Mouse (Mus musculus): ENCODE results near the gene Sema4b. TPM values are rescaled to one million over a fixed set of nuclear protein-coding genes. Genes with fewer than 3 reads are reported as not detected.

The Sema4b gene
- total and polyA plus RNA-seq, 3 experiments, result 10.9 to 17.3 TPM; not detected in 1

DNA sequence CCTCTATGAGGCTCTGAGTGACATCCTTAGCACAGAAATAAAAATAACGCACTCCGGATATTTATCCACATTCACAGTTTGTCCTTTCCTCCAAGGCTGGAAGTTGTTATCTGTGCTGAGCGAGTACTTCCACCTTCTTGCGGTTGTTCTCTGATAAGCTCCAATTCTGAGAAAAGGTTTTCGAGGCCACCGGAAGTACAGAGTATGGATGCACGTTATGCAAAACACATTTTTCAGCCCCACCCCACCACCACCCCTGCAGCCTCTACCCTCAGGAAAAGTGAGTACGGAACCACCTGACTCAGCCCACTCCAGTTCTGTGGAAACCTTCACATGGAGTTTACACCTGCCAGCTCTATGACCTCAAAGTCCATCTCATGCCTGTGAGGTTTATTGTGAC, 40.6 kb upstream of the Sema4b start (continued):
- TF ChIP-seq CTCF (IDR thresholded peaks at IDR 0.05 in 2 of 3, conservative IDR thresholded peaks at IDR 0.05 in 1 of 3; ENCODE audit: control insufficient read depth in 1 of 3, insufficient read depth in 1 of 3, low read depth in 2 of 3, low read length in 3 of 3, poor library complexity in 1 of 3, severe bottlenecking in 1 of 3) (no peak), MXI1 (IDR thresholded peaks at IDR 0.05; ENCODE audit: low read depth, low read length) (peak; percentile 75), USF2 (IDR thresholded peaks at IDR 0.05; ENCODE audit: borderline replicate concordance in 1 of 2, insufficient read depth in 1 of 2, low read depth in 1 of 2, low read length in 2 of 2) (no peak), HCFC1 (IDR thresholded peaks at IDR 0.05; ENCODE audit: low read depth, low read length) (peak; percentile 61; the same call in 1 of the 2 replicates), NELFE (IDR thresholded peaks at IDR 0.05; ENCODE audit: low read depth, low read length) (peak; percentile 36; the same call in 1 of the 2 replicates), MAFK (IDR thresholded peaks at IDR 0.05; ENCODE audit: borderline replicate concordance, low read depth, low read length) (peak; percentile 33; the same call in 1 of the 2 replicates), RAD21 (IDR thresholded peaks at IDR 0.05; ENCODE audit: low read depth, low read length) (no peak), ELF1 (IDR thresholded peaks at IDR 0.05; ENCODE audit: low read depth, low read length) (peak; percentile 63), ZNF384 (IDR thresholded peaks at IDR 0.05; ENCODE audit: low read depth, low read length) (peak; percentile 48), POLR2AphosphoS5 (IDR thresholded peaks at IDR 0.05; ENCODE audit: borderline replicate concordance, low read depth, low read length) (no peak), ZC3H11A (IDR thresholded peaks at IDR 0.05; ENCODE audit: low read depth, low read length) (no peak), ETS1 (IDR thresholded peaks at IDR 0.05; ENCODE audit: low read depth, low read length) (peak; percentile 96), KAT2A (conservative IDR thresholded peaks at IDR 0.05; ENCODE audit: low read depth, low read length) (no peak), NRF1 (IDR thresholded peaks at IDR 0.05; ENCODE audit: insufficient read depth, low read depth, low read length, poor library complexity, severe bottlenecking) (no peak), POLR2A (IDR thresholded peaks at IDR 0.05; ENCODE audit: control insufficient read depth in 1 of 2, insufficient read depth in 1 of 2, low read depth in 1 of 2, low read length in 2 of 2, poor library complexity in 1 of 2) (peak in 1 of 2 experiments; percentile 57; a peak in 2 of 4 replicates), CHD2 (IDR thresholded peaks at IDR 0.05; ENCODE audit: low read length) (no peak)

DNA sequence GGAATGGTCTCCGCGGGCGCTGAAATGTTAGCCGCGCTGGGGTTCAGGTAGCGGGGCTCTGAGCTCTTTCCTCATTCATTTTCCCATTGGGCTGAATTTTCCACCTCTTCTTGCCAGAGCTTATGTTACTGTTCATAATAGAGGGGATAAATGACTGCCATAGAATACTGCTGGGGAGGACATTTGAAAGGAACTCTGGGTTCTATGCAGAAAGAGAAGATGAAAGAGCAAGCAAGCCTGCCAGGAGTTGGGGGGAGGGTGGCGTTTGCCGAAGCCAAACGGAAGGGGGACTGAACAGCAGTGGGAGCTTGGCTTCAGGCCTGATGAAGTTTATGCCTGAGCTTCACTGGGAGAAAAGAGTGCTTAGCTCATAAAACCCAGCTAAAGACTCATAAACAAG, 37.3 kb upstream of the Sema4b start:
- no peaks in the 10 kb centered on the region for H3K27me3 ChIP-seq (ENCODE audit: control insufficient read depth in 1 of 2, insufficient read depth in 2 of 2, low read length in 2 of 2)
- no peak for TF ChIP-seq MAZ (IDR thresholded peaks at IDR 0.05; ENCODE audit: low read depth, low read length)
- no peak for TF ChIP-seq POLR2AphosphoS5 (IDR thresholded peaks at IDR 0.05; ENCODE audit: borderline replicate concordance, low read depth, low read length)
- TF ChIP-seq POLR2AphosphoS2 (IDR thresholded peaks at IDR 0.05; ENCODE audit: low read length), result no peak
- TF ChIP-seq ETS1 (IDR thresholded peaks at IDR 0.05; ENCODE audit: low read depth, low read length), result no peak
- no peak for TF ChIP-seq RCOR1 (IDR thresholded peaks at IDR 0.05; ENCODE audit: low read depth, low read length)
- TF ChIP-seq ZNF384 (IDR thresholded peaks at IDR 0.05; ENCODE audit: low read depth, low read length), result no peak
- TF ChIP-seq HCFC1 (IDR thresholded peaks at IDR 0.05; ENCODE audit: low read depth, low read length), result no peak
- no peak for TF ChIP-seq ZMIZ1 (IDR thresholded peaks at IDR 0.05; ENCODE audit: low read depth, low read length)
- no peak for TF ChIP-seq SIN3A (IDR thresholded peaks at IDR 0.05; ENCODE audit: low read length)
- no peak for TF ChIP-seq MYC (IDR thresholded peaks at IDR 0.05; ENCODE audit: low read depth, low read length)
- TF ChIP-seq TAL1 (IDR thresholded peaks at IDR 0.05; ENCODE audit: low read length), result no peak
- no peak for TF ChIP-seq USF2 (IDR thresholded peaks at IDR 0.05; ENCODE audit: borderline replicate concordance in 1 of 2, insufficient read depth in 1 of 2, low read depth in 1 of 2, low read length in 2 of 2)
- TF ChIP-seq MXI1 (IDR thresholded peaks at IDR 0.05; ENCODE audit: low read depth, low read length), result no peak
- TF ChIP-seq ELF1 (IDR thresholded peaks at IDR 0.05; ENCODE audit: low read depth, low read length), result no peak
- no peak for TF ChIP-seq MAX (IDR thresholded peaks at IDR 0.05; ENCODE audit: low read length)
- no peak for TF ChIP-seq BHLHE40 (IDR thresholded peaks at IDR 0.05; ENCODE audit: borderline replicate concordance, low read depth, low read length)
- TF ChIP-seq TBP (IDR thresholded peaks at IDR 0.05; ENCODE audit: low read depth, low read length), result no peak
- TF ChIP-seq CHD1 (IDR thresholded peaks at IDR 0.05; ENCODE audit: low read depth, low read length), result no peak
- no peak for TF ChIP-seq KAT2A (conservative IDR thresholded peaks at IDR 0.05; ENCODE audit: low read depth, low read length)

More for the DNA sequence above, 37.3 kb upstream of the Sema4b start:
- Histone ChIP-seq H3K79me2 (ENCODE audit: control insufficient read depth, insufficient read depth, low read length, poor library complexity) (no peaks in the 10 kb centered on the region), H3K4me1 (ENCODE audit: control insufficient read depth in 1 of 2, insufficient read depth in 2 of 2, low read length in 2 of 2) (peaks cover 3 to 24% of the 10 kb centered on the region in 2 experiments; a peak in 3 of 4 replicates), H3K36me3 (ENCODE audit: control insufficient read depth in 1 of 2, insufficient read depth in 2 of 2, low read length in 2 of 2) (peaks cover 0 to 16% of the 10 kb centered on the region in 2 experiments; a peak in 2 of 4 replicates), H3K27ac (ENCODE audit: control insufficient read depth, low read depth, low read length) (no peak overlapping the region; the same call in 1 of the 2 replicates), H3K9ac (ENCODE audit: control insufficient read depth, low read depth, low read length, poor library complexity, severe bottlenecking) (no peak overlapping the region), H3K9me3 (replicated peaks; ENCODE audit: insufficient read depth, low read length) (no peaks in the 10 kb centered on the region), H3K4me3 (ENCODE audit: control insufficient read depth in 1 of 2, insufficient read depth in 1 of 2, low read depth in 2 of 2, low read length in 2 of 2) (no peak overlapping the region)
- DNase-seq (ENCODE audit: low read depth, low spot score), result no peak

Data from MEL (cell line).